Mouse (Mus musculus) brain, embryonic 14.5 days (tissue): ENCODE data around the gene Sqstm1.

Experiments used
- CTCF ChIP-seq: fragments of 200-500 bp; IDR thresholded peaks from 2 replicates; pipeline ENCODE4 v1.5.1; 2012; ENCODE audit warnings: inconsistent platforms, mild to moderate bottlenecking, moderate library complexity, borderline replicate concordance; ENCODE audit not compliant: insufficient read depth, insufficient read length; ENCODE audit errors: extremely low read depth
- POLR2A ChIP-seq: fragments of 200-500 bp; IDR thresholded peaks from 2 replicates; pipeline ENCODE4 v1.6.1; 2012; ENCODE audit warnings: mild to moderate bottlenecking, inconsistent platforms, borderline replicate concordance; ENCODE audit not compliant: poor library complexity, insufficient read depth, insufficient read length, severe bottlenecking; ENCODE audit errors: extremely low read depth

DNA sequence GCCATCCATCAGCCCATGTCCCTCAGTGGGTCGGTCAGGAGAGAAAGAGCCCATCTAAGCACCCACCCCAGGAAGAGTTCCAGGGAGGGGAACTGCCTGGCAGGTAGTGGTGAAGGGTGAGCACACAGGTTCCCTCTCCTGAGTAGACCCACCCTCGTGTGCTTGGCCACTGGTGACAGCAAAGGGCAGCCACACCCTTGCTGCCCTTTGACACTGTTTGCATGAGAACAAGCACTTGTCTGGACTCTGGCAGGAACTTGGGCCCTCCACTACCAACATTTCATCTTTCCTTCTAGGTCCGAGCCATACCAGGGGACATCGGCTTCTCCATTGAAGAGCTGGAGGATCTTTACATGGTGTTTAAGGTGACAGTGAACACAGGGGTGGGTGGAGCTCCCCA is 51.3 kb downstream of the Sqstm1 start:
- TF ChIP-seq POLR2A: no peak
- TF ChIP-seq CTCF: no peak
